Mouse (Mus musculus) Patski (cell line): ENCODE measurements at regions not wholly inside any gene's neighbourhood (a gene's known extent, or its start where the extent isn't known, plus 50 kb on each side); places are given as distances from the start of the nearest gene placed in this dataset.
"Not testable (repeated sequence)": the region's sequence is repeated elsewhere in the genome, so short reads cannot be mapped to it uniquely, and the experiment has no call there.

Source experiments
- ATAC-seq: fragments of 100-300 bp; one replicate; pipeline ENCODE4 v1.8.0; 2021
- CTCF ChIA-PET: fragments of 350-600 bp; sonication (Branson Sonifier 250); formaldehyde crosslinking; loops from one replicate; lab custom pipeline; 2022; ENCODE audit warnings: inconsistent platforms; lab: Charles Lee
- POLR2A ChIA-PET: fragments of 350-600 bp; sonication (Branson Sonifier 250); formaldehyde crosslinking; loops from one replicate; lab custom pipeline; 2022; ENCODE audit warnings: antibody characterized with exemption, inconsistent platforms; lab: Charles Lee
- DNase-seq: peaks from one replicate; pipeline ENCODE4 v3.0.0-alpha.2; 2011; ENCODE audit warnings: low read depth, low spot score
- H3K27me3 ChIP-seq: fragments of 371-371 bp; one replicate; pipeline ENCODE4 v1.5.1; 2021
- CTCF ChIP-seq: fragments of 100-300 bp; IDR thresholded peaks from one replicate; pipeline ENCODE4 v1.5.1; 2021
- in situ Hi-C: fragments of 300-500 bp; cut with MboI; formaldehyde crosslinking; loops from 3 replicates; pipeline ENCODE4 v1.11.1; 2018; ENCODE audit warnings: low pct_unique_long_range_greater_than_20kb, mixed read lengths

- in situ Hi-C loops, result no loop called here
- no peak for TF ChIP-seq CTCF
- ATAC-seq, result no peak
- POLR2A ChIA-PET, result no interaction called here
- H3K27me3 ChIP-seq, result no peaks in the 10 kb centered on the region
- CTCF ChIA-PET, result interaction anchor here (0.8 kb wide), 1 partner anchor 13 kb away, joined by 3 read pairs; no protein-coding TSS in a partner anchor
- DNase-seq, result peak; percentile 34
Measured at GRCm38 (mm10) chr1:184169034-184169783, 135.1 kb upstream of the 1700056E22Rik start.

GRCm38 (mm10) chr1:184166951-184167350 is 132.8 kb upstream of the 1700056E22Rik start:
- in situ Hi-C loops, result no loop called here
- ChIA-PET CTCF (no interaction called here), POLR2A (no interaction called here)
- no peak for ATAC-seq
- no peak for DNase-seq
- no peak for TF ChIP-seq CTCF
- H3K27me3 ChIP-seq, result no peaks in the 10 kb centered on the region

DNA sequence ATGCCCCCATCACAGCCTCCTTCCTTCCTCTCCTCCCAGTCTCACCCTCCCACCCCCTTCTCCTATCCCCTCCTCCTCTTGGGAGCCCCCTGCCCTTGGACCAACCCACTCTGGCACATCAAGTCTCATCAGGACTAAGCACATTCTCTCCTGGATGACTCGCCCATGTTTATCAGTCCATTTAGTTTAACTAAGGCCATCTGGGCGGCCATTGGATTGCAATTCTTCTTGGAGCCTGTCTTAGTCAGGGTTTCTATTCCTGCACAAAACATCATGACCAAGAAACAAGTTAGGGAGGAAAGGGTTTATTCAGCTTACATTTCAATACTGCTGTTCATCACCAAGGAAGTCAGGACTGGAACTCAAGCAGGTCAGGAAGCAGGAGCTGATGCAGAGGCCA is 128.4 kb upstream of the 1700056E22Rik start:
- CTCF ChIA-PET, result interaction anchor here (1.2 kb wide), 1 partner anchor 17 kb away, joined by 3 read pairs; no protein-coding TSS in a partner anchor
- ATAC-seq, POLR2A ChIA-PET, DNase-seq, H3K27me3 ChIP-seq, in situ Hi-C loops: not testable (repeated sequence)

DNA sequence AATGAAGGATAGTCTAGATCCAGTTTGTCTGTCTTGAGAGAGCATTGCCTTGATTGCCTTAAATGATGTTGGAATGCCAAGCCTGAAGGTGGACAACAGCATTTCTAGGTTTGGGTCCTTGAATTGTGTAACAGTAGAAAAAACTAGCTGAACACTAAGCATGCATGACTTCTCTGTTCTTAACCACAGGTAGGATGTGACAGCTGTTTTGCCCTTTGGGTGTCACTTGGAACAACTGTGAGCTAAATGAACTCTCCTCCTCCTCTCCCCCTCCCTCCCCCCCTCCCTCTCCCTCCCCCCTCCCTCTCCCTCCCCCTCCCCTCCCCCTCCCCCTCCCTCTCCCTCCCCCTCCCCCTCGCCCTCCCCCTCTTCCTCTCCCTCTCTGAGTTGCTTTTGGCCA is 113.6 kb upstream of the 1700056E22Rik start:
- ATAC-seq (no peak), DNase-seq (no peak)
- in situ Hi-C loops, result no loop called here
- CTCF ChIA-PET, result no interaction called here
- POLR2A ChIA-PET, result no interaction called here
- no peak for TF ChIP-seq CTCF
- H3K27me3 ChIP-seq, result no peaks in the 10 kb centered on the region

- ChIA-PET POLR2A (no interaction called here), CTCF (no interaction called here)
- TF ChIP-seq CTCF, result no peak
- no peak for ATAC-seq
- no peaks in the 10 kb centered on the region for H3K27me3 ChIP-seq
- in situ Hi-C loops, result no loop called here
- DNase-seq, result no peak
Measured at GRCm38 (mm10) chr1:184142974-184143373, 108.9 kb upstream of the 1700056E22Rik start.

DNA sequence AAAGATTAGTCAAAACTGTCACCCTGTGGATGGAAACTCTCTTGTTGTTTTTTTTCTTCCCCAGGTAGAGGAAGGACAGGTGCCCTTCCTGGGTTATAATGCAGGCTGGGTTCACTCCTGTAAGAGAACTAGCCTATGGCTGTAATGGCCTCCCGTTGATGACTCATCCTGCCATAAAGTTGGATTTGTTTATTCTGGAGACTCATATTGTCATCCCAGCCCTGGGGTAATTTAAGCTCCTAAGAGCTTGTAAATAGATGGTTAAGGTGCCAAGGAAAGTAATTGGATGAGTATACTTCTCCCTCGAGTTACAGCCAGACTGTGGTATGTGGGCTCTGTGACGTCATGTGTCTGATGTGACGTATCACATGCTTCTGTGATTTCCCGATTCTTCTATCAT is 106.4 kb upstream of the 1700056E22Rik start:
- in situ Hi-C loops, result no loop called here
- no peak for TF ChIP-seq CTCF
- POLR2A ChIA-PET, result interaction anchor here (0.7 to 1.2 kb wide), 2 partner anchors 79 to 442 kb away, joined by 3 read pairs; no protein-coding TSS in a partner anchor
- no peaks in the 10 kb centered on the region for H3K27me3 ChIP-seq
- ATAC-seq, result peak; percentile 46
- peak; percentile 66 for DNase-seq
- CTCF ChIA-PET, result no interaction called here

- ChIA-PET CTCF (no interaction called here), POLR2A (interaction anchor here (0.7 to 1.2 kb wide), 2 partner anchors 79 to 442 kb away, joined by 3 read pairs; no protein-coding TSS in a partner anchor)
- no peak for DNase-seq
- peak; percentile 29 for ATAC-seq
- in situ Hi-C loops, result no loop called here
- H3K27me3 ChIP-seq, result no peaks in the 10 kb centered on the region
- no peak for TF ChIP-seq CTCF
Measured at GRCm38 (mm10) chr1:184140082-184140481, 106.0 kb upstream of the 1700056E22Rik start.

- ChIA-PET CTCF (no interaction called here), POLR2A (no interaction called here)
- in situ Hi-C loops, result no loop called here
- no peak for TF ChIP-seq CTCF
- H3K27me3 ChIP-seq, result no peaks in the 10 kb centered on the region
- DNase-seq (no peak), ATAC-seq (no peak)
Measured at GRCm38 (mm10) chr1:184138661-184139060, 104.6 kb upstream of the 1700056E22Rik start.

- no peaks in the 10 kb centered on the region for H3K27me3 ChIP-seq
- ATAC-seq (no peak), DNase-seq (no peak)
- ChIA-PET CTCF (no interaction called here), POLR2A (no interaction called here)
- in situ Hi-C loops, result no loop called here
- TF ChIP-seq CTCF, result no peak
Measured at GRCm38 (mm10) chr1:184130897-184131296, 96.8 kb upstream of the 1700056E22Rik start.

- no peak for DNase-seq
- POLR2A ChIA-PET, result interaction anchor here (0.7 kb wide), 1 partner anchor 25 kb away, joined by 3 read pairs; no protein-coding TSS in a partner anchor
- CTCF ChIA-PET, result no interaction called here
- in situ Hi-C loops, result no loop called here
- no peak for ATAC-seq
- H3K27me3 ChIP-seq, result no peaks in the 10 kb centered on the region
- TF ChIP-seq CTCF, result no peak
Measured at GRCm38 (mm10) chr1:184127321-184127720, 93.2 kb upstream of the 1700056E22Rik start.

DNA sequence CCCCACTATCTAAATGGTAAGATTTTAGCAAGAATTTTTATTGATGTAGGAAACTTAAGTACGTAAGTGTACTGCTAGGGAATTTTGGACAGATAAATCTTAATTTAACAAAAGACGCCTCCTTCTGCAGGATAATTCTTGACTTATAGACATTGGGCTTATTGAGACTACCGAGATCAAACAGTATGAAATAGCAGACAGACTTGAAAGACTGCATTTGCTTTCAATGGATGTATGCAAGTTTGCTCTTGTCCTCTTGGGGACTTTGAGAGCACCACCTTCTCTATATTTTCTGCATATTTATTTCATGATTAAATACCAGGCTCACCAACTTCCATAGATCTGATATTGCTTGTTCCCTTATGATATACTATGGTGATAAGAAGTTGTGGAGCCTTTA is 92.8 kb upstream of the 1700056E22Rik start:
- in situ Hi-C loops, result no loop called here
- DNase-seq, result no peak
- CTCF ChIA-PET, result no interaction called here
- no peak for TF ChIP-seq CTCF
- H3K27me3 ChIP-seq, result no peaks in the 10 kb centered on the region
- ATAC-seq, result no peak
- POLR2A ChIA-PET, result no interaction called here
